Mouse (Mus musculus) kidney, embryonic 14.5 days (tissue): ENCODE results near the gene Hoxb9. TPM values are rescaled to one million over a fixed set of nuclear protein-coding genes. Genes with fewer than 3 reads are reported as not detected.

ENCODE experiments used
- microRNA counts: library from miRNA; unstranded; fragments of <30 nt; microRNA quantifications from one replicate; lab custom pipeline; 2017
- microRNA-seq: library from miRNA; unstranded; fragments of <30 nt; microRNA quantifications from one replicate; pipeline ENCODE4, GENCODE M21; 2016
- polyA plus RNA-seq: library from polyadenylated mRNA; unstranded; fragments of >200 nt; fragmentation: Nextera tagmentation; extraction: Ambion mirVana; gene quantifications from 2 replicates; pipeline ENCODE4 v1.2.1, GENCODE M21; 2014

The Hoxb9 gene
- polyA plus RNA-seq, 1 experiment from 2014 or later, result 30.0 TPM

MicroRNAs within 50 kb of the gene (microRNA counts, 519-probe panel; counts per million panel counts)
- microRNA mmu-miR-10a (lab: Ali Mortazavi, UCI), result 9,104 counts per million, percentile 92 among the panel's probes with 10 or more counts
- 8,974 counts per million, percentile 91 among the panel's probes with 10 or more counts for microRNA mmu-miR-196a (lab: Ali Mortazavi, UCI)

Small RNAs within 50 kb of the gene (microRNA-seq; reads per million reads assigned to microRNA genes)
- gene Mir10a (159,192 reads per million, percentile 100 among the genes with 10 or more reads in this experiment), gene Mir196a-1 (62.9 reads per million, percentile 47 among the genes with 10 or more reads in this experiment)

Other genes starting within 250 kb of the Hoxb9 start
- gene Gip, start 246.9 kb upstream of the Hoxb9 start, polyA plus RNA-seq, result not detected in 2 replicates
- 34.2 and 63.5 TPM in 2 replicates for gene Snf8, start 236.6 kb upstream of the Hoxb9 start, polyA plus RNA-seq
- gene Ube2z, start 206.1 kb upstream of the Hoxb9 start, polyA plus RNA-seq, result 27.6 and 36.4 TPM in 2 replicates
- gene Atp5g1, start 195.8 kb upstream of the Hoxb9 start, polyA plus RNA-seq, result 848 and 857 TPM in 2 replicates
- gene Calcoco2, start 159.5 kb upstream of the Hoxb9 start, polyA plus RNA-seq, result not detected in 2 replicates
- gene Ttll6, start 137.7 kb upstream of the Hoxb9 start, polyA plus RNA-seq, result not detected in 2 replicates
- gene Hoxb13, start 77.1 kb upstream of the Hoxb9 start, polyA plus RNA-seq, result not detected in 2 replicates
- 12.7 and 18.6 TPM in 2 replicates for gene Hoxb8, start 10.4 kb downstream of the Hoxb9 start, polyA plus RNA-seq
- gene Hoxb7, start 15.2 kb downstream of the Hoxb9 start, polyA plus RNA-seq, result 58.6 and 61.9 TPM in 2 replicates
- 44.1 and 53.1 TPM in 2 replicates for gene Hoxb6, start 21.0 kb downstream of the Hoxb9 start, polyA plus RNA-seq
- 22.1 and 24.3 TPM in 2 replicates for gene Hoxb5, start 31.9 kb downstream of the Hoxb9 start, polyA plus RNA-seq
- gene Hoxb4, start 46.8 kb downstream of the Hoxb9 start, polyA plus RNA-seq, result 4.2 and 8.6 TPM in 2 replicates
- 8.2 and 8.6 TPM in 2 replicates for gene Hoxb3, start 51.9 kb downstream of the Hoxb9 start, polyA plus RNA-seq
- gene Hoxb2, start 79.1 kb downstream of the Hoxb9 start, polyA plus RNA-seq, result 49.9 and 67.2 TPM in 2 replicates
- gene Hoxb1, start 94.3 kb downstream of the Hoxb9 start, polyA plus RNA-seq, result 0.27 and 0.37 TPM in 2 replicates
- gene Skap1, start 193.1 kb downstream of the Hoxb9 start, polyA plus RNA-seq, result 13.8 and 15.2 TPM in 2 replicates